Mouse (Mus musculus) heart, postnatal 10 days (tissue): ENCODE measurements around the gene Peak1. TPM values are rescaled to one million over a fixed set of nuclear protein-coding genes. Genes with fewer than 3 reads are reported as not detected.

Experiments used
- DNase-seq, 2 experiments: peaks; one replicate each; pipeline ENCODE4 v3.0.0; 2021
- intact Hi-C: fragments of 180-260 bp; cut with DNase I; formaldehyde crosslinking; loops from one replicate; pipeline ENCODE4 v1.15.1; 2025
- total RNA-seq, 2 experiments: library from RNA; stranded (reverse); gene quantifications; 2 replicates each; pipeline ENCODE4 v1.2.3; 2021

Peak1 gene
- total RNA-seq, 2 experiments from 2014 or later, result 44.6 to 53.4 TPM

DNA sequence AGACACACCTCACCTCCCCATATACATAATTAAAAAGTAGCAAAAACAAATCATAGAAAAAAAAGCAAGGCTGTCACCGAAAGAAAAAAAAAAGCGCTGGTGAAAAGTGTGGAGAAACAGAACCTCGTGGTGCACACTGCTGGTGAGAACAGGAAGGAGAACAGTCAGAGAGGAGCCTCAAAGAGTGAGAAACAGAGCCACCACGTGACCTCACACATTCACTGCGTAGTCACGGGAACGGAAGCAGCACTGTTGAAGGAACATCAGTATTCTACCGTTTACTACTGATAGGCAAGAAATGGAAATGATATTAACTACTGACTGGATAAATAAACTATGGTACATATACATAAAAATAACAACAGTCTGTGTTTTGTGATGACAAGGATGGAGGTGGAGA lies 209.1 kb downstream of the Peak1 start:
- intact Hi-C loops, result no loop called here
- DNase-seq, result no peak

DNA sequence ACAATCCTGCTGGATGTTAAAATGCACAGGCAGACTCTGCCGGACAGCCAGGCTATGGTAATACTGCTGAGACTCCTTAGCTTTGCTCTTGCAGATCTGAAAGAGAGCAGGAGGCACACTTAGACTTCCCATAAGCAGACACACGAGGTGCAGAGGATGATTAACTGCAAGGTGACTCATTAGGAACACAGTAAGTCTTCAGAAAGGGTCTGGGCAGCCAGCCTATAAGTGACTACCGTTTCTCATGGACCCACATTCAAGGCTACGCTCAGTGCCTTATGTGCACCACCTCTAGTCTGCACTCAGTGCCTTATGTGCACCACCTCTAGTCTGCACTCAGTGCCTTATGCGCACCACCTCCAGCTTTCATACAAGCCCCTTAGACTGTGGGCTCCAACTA lies 210.4 kb downstream of the Peak1 start:
- intact Hi-C loops, result no loop called here
- no peak for DNase-seq

DNA sequence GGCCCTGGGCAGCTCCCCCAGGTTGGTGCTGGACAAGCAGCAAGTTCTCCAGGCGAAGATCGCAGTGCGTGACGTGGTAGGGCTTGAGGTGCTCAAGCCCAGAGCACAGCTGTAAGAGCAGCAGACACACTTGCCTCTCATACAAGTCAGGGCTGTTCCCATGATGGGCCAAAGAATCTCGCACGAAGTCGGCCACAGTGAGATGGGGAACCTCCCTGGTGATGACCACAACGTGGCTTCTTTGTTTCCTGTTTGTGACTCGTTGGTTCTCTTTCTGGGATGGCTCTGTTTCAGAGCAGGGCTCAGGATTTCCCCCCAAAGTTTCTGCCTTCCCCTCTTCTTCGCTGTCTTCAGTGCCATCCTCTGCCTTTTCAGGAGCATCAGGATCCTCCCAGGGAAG lies 210.8 kb downstream of the Peak1 start:
- DNase-seq, result no peak
- intact Hi-C loops, result no loop called here

- DNase-seq, result no peak
- intact Hi-C loops, result no loop called here
These were observed 212.5 kb downstream of the Peak1 start for GRCm38 (mm10) chr9:56205336-56205735.

DNA sequence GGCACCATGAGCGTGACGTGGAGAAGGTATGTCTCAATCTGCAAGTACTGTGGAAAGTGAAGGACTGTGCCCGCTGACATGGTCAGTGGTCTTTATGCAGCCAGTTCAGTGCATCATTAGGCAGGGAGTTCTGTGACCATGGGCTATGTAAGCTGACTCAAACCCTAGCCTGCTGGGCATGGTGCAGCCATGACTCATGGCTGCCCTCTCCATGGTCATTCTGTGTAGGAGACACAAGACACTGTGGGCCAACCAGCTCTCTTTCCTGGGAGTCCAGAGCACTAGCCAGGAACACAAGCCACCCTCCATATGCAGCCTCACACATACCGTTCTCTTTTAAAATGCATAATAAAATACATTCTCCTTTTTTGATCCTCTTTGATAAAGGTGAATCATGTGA lies 213.6 kb downstream of the Peak1 start:
- DNase-seq, result no peak
- intact Hi-C loops, result loop anchor here (5.0 kb wide), 1 partner anchor 87 kb away; no protein-coding TSS in a partner anchor

- peak; percentile 87 to 93 for DNase-seq
- intact Hi-C loops, result loop anchor here (5.0 kb wide), 1 partner anchor 83 kb away; no protein-coding TSS in a partner anchor
These were observed 217.1 kb downstream of the Peak1 start for GRCm38 (mm10) chr9:56200645-56201314.

GRCm38 (mm10) chr9:56200200-56200599 lies 217.7 kb downstream of the Peak1 start:
- DNase-seq, result no peak
- intact Hi-C loops, result loop anchor here (5.0 kb wide), 1 partner anchor 83 kb away; no protein-coding TSS in a partner anchor

DNA sequence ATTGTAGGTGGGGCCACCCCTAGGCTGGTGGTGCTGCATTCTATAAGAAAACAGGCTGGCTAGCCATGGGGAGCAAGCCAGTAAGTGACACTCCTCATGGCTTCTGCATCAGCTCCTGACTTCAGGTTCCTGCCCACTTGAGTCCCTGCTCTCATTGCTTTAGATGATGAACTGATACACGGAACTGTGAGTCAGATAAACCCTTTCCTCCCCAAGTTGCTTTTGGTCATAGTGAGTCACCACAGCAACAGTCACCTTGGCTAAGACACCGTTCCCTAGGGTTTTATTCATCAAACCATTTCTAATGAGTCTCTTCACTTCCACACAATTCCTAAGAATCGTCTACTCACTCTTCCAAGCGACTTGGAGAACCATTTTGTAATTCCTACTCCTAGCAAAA lies 220.9 kb downstream of the Peak1 start:
- intact Hi-C loops, result loop anchor here (10.0 kb wide), 1 partner anchor 608 kb away; no protein-coding TSS in a partner anchor
- DNase-seq, result no peak

GRCm38 (mm10) chr9:56195193-56195592 lies 222.7 kb downstream of the Peak1 start:
- no peak for DNase-seq
- intact Hi-C loops, result loop anchor here (10.0 kb wide), 1 partner anchor 610 kb away; no protein-coding TSS in a partner anchor

DNA sequence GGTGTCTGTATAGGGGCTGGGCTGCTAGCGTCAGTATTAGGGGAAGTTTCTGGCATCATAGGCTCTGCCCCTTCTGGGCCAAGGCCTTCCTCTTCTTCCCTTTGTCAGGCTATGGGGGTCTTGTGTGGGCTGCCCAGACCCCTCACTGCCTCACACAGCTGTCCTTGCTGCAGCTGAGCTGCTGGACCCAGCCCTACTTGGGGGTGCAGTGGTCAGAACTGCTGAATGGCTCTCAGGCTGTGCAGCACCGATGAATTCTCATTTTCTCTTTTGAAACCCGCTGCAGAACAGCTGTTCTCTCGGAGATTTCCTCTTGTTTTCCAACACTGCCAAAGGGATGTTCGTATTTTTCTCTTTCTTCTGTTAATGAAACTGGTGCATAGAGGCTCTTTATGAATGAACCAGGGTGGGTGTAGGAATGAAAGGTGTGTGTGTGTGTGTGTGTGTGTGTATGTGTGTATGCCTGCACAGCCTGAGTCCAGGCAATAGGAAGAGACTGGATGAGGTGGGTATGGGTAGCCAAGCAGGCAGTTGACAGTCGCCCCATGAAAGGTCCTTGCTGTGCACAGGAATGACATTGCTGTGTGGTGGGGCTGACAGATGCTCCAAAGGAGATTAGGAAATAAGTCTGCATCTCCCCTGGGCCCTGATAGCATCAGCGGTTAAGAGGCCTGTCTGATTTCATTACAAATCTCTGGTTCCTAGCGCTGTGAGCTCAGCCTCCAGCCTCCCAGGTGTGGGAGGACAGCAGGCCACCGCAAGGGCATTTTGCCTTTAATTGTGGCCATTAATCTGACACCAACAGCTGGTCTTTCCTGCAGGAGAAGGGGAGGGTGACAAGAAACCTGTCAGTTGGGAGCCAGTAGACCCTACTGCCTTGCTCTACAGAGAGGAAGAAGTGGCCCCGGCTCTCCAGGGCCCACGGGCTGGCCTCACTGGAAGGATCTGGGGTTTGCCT lies 226.1 kb downstream of the Peak1 start:
- DNase-seq, result no peak
- intact Hi-C loops, result loop anchor here (10.0 kb wide), 1 partner anchor 613 kb away; no protein-coding TSS in a partner anchor

DNA sequence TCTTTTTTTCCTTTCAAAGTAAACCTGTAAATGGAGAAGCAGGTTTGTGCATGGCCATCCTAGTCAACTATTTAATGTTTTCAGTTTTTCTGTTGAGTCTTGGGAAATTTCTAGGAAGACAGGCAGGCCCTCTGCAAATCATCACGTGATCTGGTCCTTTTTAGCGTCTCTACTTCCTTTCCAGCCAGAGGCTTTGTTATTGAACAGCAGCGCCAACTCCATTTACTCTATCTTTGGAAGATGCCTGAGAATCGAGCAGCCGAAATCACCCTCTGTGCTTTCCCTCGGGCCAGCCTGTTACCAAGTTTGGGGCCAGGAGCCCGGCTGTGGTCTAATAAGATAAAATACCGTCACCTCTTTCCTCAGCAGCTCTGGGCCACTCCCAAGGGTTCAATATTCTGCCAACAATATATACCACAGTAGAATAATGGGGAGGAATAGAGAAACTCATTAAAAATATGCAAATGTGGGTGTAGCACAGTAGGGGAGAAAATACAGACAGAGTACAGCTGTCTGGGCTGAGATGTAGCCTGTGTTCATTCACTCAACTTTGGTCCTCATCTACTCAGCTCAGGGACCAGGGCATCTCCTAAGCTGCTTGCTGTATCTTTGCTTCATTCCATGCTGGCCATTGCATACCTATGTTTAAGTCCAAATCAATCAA lies 237.6 kb downstream of the Peak1 start:
- intact Hi-C loops, result no loop called here
- DNase-seq, result peak; percentile 26 to 39

GRCm38 (mm10) chr9:56179416-56180117 lies 238.3 kb downstream of the Peak1 start:
- intact Hi-C loops, result no loop called here

DNA sequence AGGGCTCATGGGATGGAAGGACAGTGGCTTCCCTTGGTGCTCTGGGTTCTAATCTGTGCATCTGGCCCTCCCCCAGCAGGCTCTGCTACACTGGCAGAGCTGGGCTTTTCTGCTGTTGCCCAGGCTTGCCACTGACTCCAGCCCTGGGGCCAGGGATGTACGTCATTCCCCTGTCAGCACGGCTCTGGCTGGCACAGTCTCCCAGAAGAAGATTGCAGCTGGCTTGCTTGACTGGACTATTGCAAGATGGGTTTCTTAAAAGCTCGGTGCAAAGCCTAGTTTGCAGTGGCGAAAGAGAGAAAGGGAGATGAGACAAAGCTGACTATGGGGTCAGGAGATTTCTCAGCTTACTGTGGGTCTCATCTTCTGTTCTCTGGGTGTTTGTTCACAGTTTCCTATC lies 240.5 kb downstream of the Peak1 start:
- DNase-seq, result no peak
- intact Hi-C loops, result no loop called here

More at GRCm38 (mm10) chr9:56179416-56180117, 238.3 kb downstream of the Peak1 start:
- peak; percentile 32 to 41 for DNase-seq

DNA sequence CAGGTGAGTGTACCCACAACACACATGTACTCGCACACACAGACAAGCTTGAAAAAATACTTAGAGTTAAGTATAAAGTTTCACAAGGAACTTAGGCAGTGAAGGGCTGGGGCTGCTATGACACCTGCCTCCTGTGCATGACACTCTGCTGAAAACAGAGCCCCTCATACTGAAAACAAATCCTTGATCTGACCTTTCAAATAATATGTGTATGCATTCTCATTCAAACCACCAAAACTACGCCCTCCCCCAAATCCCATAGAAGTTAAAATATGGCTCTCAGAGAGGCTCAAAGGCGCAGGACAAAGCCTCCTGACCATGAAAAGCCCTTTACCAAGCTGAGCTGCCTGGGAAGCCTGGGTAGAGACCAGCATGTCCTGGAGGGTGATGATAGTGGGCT lies 242.6 kb downstream of the Peak1 start:
- intact Hi-C loops, result no loop called here
- no peak for DNase-seq

DNA sequence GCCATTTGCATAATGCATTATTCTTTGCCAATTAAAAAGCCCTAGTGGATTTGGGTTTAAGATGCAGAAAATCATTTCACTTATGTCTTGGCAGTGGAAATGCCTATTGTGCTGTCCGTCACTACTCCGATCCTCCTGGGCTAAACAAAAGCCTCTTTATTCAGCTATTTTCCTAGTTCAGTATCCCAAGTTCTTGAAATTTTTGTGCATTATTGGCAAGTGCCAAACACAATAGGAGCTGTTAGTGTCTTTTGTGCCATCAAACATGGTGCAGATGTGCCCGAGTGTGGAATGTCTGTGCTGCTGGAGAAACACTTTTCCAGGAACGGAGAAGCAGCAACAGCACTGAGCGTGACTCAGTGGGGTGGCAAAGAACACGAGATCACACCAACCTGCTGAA lies 250.2 kb downstream of the Peak1 start:
- intact Hi-C loops, result no loop called here

DNA sequence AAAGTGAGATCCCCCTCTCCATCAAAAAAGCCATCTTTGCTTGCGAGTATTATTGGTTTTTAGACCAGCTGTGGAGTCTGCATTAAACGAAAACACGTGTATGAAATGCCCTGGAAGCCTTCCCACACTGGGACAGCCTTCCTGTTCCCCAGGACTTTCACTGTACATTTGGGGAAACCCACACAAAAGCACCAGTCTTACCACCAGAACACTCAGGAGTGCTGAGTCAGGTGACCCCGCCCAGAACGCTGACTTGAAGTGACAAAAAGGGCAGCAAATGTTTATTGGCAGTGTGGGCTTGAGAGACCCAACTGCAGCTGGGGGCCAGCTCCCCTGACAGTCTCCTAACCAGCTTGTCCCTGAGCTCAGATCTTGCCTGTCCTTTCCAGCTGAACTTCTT lies 251.7 kb downstream of the Peak1 start:
- DNase-seq, result no peak
- intact Hi-C loops, result no loop called here

More for the DNA sequence above, 250.2 kb downstream of the Peak1 start:
- DNase-seq, result no peak

- DNase-seq, result no peak
- intact Hi-C loops, result no loop called here
These were observed 252.5 kb downstream of the Peak1 start, which contains the start of gene Tspan3 for GRCm38 (mm10) chr9:56165377-56165776. TSS of gene Tspan3 (minus strand) at chr9:56165477.

DNA sequence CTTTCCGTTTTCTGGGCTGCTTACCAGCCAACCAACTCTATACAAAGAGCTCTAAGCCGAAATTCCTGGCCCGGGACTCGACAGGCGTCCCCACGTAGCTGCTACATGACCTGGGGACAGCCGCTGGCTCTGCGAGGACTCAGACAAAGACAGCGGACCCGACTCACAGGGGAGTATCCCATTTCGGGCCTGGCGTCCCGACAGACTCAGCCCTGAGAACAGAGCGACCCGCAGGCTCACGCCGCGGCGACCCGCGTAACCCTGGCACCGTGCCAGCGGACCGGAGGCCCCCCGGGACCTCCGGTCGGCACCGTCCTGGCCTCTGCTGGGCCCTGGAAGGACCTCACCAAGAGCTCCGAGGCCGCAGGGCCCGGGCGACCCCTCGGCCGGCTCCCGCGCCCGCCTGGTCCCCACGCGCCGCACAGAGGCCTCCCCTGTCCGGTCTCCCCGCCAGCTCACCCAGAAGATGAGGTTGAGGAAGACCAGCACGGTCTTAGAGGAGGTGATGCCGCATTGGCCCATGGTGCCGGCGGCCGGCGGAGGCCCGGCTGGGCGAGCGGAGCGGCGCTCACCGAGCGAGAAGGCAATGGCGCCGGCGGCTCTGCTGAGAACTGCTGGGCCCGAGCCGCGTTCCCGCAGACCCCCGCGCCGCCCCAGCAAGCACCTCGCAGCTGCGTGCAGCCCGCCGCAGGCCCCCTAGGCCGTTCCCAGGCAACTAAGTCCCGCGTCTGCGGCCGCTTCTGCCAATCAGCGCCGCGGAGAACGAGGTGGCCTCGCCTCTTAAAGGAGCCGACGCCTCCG lies 257.3 kb downstream of the Peak1 start:
- intact Hi-C loops, result no loop called here
- peak; percentile 93 to 95 for DNase-seq

GRCm38 (mm10) chr9:56159456-56159855 lies 258.4 kb downstream of the Peak1 start:
- intact Hi-C loops, result no loop called here
- no peak for DNase-seq
